Mouse (Mus musculus) heart, postnatal 0 days (tissue): Measurements from ENCODE around the gene Rabgap1l.

Experiments used
- CTCF ChIP-seq: IDR thresholded peaks from 2 replicates; pipeline ENCODE4 v1.5.1; 2016; ENCODE audit warnings: antibody characterized with exemption, control low read depth, low read depth
- EP300 ChIP-seq: IDR thresholded peaks from 2 replicates; pipeline ENCODE4 v1.6.1; 2016; ENCODE audit warnings: antibody characterized with exemption, low read depth

- TF ChIP-seq EP300 = no peak
- no peak for TF ChIP-seq CTCF
These were observed 483.1 kb downstream of the Rabgap1l start for GRCm38 (mm10) chr1:160309951-160310350.
